Mouse (Mus musculus) lung, postnatal 0 days (tissue): ENCODE data around the gene Fyn.

Experiments
- CTCF ChIP-seq: IDR thresholded peaks from 2 replicates; pipeline ENCODE4 v1.5.1; 2016; ENCODE audit warnings: antibody characterized with exemption, mild to moderate bottlenecking
- EP300 ChIP-seq: IDR thresholded peaks from 2 replicates; pipeline ENCODE4 v1.6.1; 2016; ENCODE audit warnings: antibody characterized with exemption, mild to moderate bottlenecking, control low read depth

DNA sequence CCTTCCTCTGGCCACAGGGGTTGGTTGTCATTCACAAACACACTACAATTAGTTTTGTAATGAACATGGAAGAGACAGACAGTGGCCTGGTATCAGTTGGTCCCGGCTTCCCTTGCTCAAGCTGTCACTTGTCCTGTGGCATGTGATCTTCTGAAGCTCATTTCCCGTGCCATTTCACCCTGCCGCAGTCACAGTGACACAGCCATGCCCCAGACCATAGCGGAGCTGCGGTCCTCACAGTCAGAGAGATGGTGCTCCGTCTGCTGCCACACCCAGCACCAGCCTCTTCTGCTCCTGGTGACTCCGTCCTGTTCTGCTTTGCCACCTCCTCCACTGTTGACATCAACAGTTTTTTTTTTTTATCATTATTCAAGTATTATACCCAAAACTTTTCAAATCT is 49.7 kb downstream of the Fyn start:
- TF ChIP-seq EP300: no peak
- no peak for TF ChIP-seq CTCF
